7 mouse cellular contexts compared by ENCODE assay signal in the genomic region with DNA sequence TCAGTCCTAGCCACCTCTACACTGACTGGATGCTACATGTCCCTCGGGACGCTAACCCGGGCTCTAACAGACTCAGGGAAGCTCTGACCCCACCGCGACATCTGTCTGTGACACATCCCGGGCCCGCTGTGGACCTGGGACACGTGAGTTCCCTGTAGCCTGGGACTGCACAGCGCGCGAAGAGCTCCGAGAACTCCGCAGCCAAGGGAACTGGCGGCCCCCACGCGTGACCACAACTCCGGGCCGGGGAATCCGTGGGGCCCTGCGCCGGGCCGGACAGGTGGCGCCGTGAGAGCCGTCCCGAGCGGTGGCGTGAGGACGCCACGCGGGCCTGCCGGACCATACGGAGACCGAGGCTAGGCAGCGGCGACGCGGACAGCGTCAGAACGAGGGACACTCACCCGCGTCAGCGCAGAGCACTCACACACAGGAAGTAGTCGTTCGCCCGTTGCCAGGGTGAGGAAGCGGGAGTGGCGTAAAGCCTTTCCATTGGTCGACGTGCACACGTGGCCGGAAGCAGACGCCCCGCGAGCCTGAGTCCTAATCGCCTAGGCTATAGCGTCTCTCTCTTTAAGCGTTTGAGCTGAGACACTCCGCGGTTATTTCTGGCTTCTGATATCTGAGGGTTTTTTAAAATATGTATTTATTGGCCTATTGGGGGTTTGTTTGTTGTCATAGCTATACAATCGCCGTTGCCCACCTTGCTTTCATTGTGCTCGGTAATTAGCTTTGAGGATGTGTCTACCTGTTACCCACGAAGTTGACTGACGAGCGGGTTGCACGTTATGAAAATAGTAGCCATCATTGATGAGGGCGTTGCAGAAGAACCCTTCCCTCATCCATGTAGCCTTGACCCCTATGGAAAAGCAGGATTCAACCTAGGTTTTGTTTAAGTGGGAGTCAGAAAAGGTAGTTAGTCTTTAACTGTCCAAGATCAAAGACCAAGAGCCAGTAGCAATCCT. TPM values are rescaled to one million over a fixed set of nuclear protein-coding genes. Genes with fewer than 3 reads are reported as not detected.
DNase-seq lines count a peak whose midpoint lies in the region; ATAC-seq and TF ChIP-seq lines count a peak whose summit lies in the region.

A gene (minus strand): TSS at position 453 of the 962 bp plus-strand sequence.

- peak; percentile 95 for DNase-seq in adrenal gland, postnatal 10 days
- DNase-seq in embryonic facial prominence, embryonic 10.5 days (ENCODE audit: low spot score), result peak; percentile 95
- peak; percentile 60 for DNase-seq in gonadal fat pad, adult 2 months (ENCODE audit: low read depth)
- peak; percentile 94 for DNase-seq in left cerebral cortex, postnatal 4 days

- no peaks in the 10 kb centered on the region for H3K9me3 ChIP-seq in embryonic facial prominence, embryonic 10.5 days
- no peaks in the 10 kb centered on the region for H3K9me3 ChIP-seq in intestine, postnatal 0 days (ENCODE audit: control insufficient read depth)
- no peaks in the 10 kb centered on the region for H3K9me3 ChIP-seq in midbrain, embryonic 12.5 days

- intact Hi-C loops in left cerebral cortex, postnatal 4 days (cut with DNase I), result no loop called here

- no peak for TF ChIP-seq POLR2A in small intestine, adult 2 months (IDR thresholded peaks at IDR 0.05; ENCODE audit: low read depth, low read length)

- H3K27me3 ChIP-seq in embryonic facial prominence, embryonic 10.5 days (replicated peaks; ENCODE audit: low read depth, poor library complexity, severe bottlenecking), result no peaks in the 10 kb centered on the region
- no peaks in the 10 kb centered on the region for H3K27me3 ChIP-seq in intestine, postnatal 0 days (replicated peaks; ENCODE audit: control insufficient read depth, insufficient read depth, low read length)
- H3K27me3 ChIP-seq in midbrain, embryonic 12.5 days, result no peaks in the 10 kb centered on the region
- no peaks in the 10 kb centered on the region; the same call in 1 of the 2 replicates for H3K27me3 ChIP-seq in small intestine, adult 2 months (ENCODE audit: control insufficient read depth, insufficient read depth, low read length)

- H3K4me1 ChIP-seq in embryonic facial prominence, embryonic 10.5 days, result peaks cover 14% of the 10 kb centered on the region
- H3K4me1 ChIP-seq in intestine, postnatal 0 days (replicated peaks; ENCODE audit: control insufficient read depth, insufficient read depth, low read length), result 0 out of 2 replicates have a peak, but pooled peaks cover 4% of the 10 kb centered on the region
- peaks cover 7% of the 10 kb centered on the region; the same call in 1 of the 2 replicates for H3K4me1 ChIP-seq in midbrain, embryonic 12.5 days
- peaks cover 2% of the 10 kb centered on the region; the same call in 1 of the 2 replicates for H3K4me1 ChIP-seq in small intestine, adult 2 months (ENCODE audit: control insufficient read depth, insufficient read depth, insufficient read length, low read length)

- peak within 1 kb of the TSS; percentile 75 for H3K4me2 ChIP-seq in intestine, postnatal 0 days (replicated peaks; ENCODE audit: low read depth)
- H3K4me2 ChIP-seq in midbrain, embryonic 12.5 days (replicated peaks), result peak within 1 kb of the TSS; percentile 77

- H3K36me3 ChIP-seq in embryonic facial prominence, embryonic 10.5 days (replicated peaks), result peaks cover 4% of the 10 kb centered on the region; the same call in 1 of the 2 replicates
- H3K36me3 ChIP-seq in intestine, postnatal 0 days (ENCODE audit: control insufficient read depth, insufficient read depth), result no peaks in the 10 kb centered on the region
- no peaks in the 10 kb centered on the region for H3K36me3 ChIP-seq in midbrain, embryonic 12.5 days
- H3K36me3 ChIP-seq in small intestine, adult 2 months (ENCODE audit: control insufficient read depth, insufficient read depth, low read length), result no peaks in the 10 kb centered on the region

- ATAC-seq in intestine, postnatal 0 days, result peak; percentile 100
- peak; percentile 100 for ATAC-seq in midbrain, embryonic 12.5 days (ENCODE audit: low FRiP score, low read depth)

- under 1% methylated on average over 68 of the region's 68 CpGs for WGBS in embryonic facial prominence, embryonic 10.5 days
- under 1% methylated on average over 68 of the region's 68 CpGs for WGBS in intestine, postnatal 0 days
- WGBS in midbrain, embryonic 12.5 days, result under 1% methylated on average over 68 of the region's 68 CpGs
- WGBS in small intestine, adult 2 months, result under 1% methylated on average over 68 of the region's 68 CpGs

- peak within 1 kb of the TSS; percentile 78 for H3K4me3 ChIP-seq in embryonic facial prominence, embryonic 10.5 days
- H3K4me3 ChIP-seq in intestine, postnatal 0 days (ENCODE audit: low read depth, low read length), result peak within 1 kb of the TSS; percentile 68
- H3K4me3 ChIP-seq in midbrain, embryonic 12.5 days, result peak within 1 kb of the TSS; percentile 91
- peak within 1 kb of the TSS; percentile 77 for H3K4me3 ChIP-seq in small intestine, adult 2 months (ENCODE audit: low read depth, low read length)

- TF ChIP-seq CTCF in intestine, postnatal 0 days (IDR thresholded peaks at IDR 0.05; ENCODE audit: low read depth), result no peak
- TF ChIP-seq CTCF in small intestine, adult 2 months (IDR thresholded peaks at IDR 0.05; ENCODE audit: extremely low read depth, insufficient read length, insufficient replicate concordance, low read depth, low read length), result no peak

- peak within 1 kb of the TSS; percentile 94 for H3K27ac ChIP-seq in embryonic facial prominence, embryonic 10.5 days (replicated peaks)
- H3K27ac ChIP-seq in intestine, postnatal 0 days (ENCODE audit: low read depth, low read length), result peak within 1 kb of the TSS; percentile 81
- peak within 1 kb of the TSS; percentile 89 for H3K27ac ChIP-seq in midbrain, embryonic 12.5 days (replicated peaks)
- H3K27ac ChIP-seq in small intestine, adult 2 months (ENCODE audit: insufficient read depth, low read depth, low read length), result peak within 1 kb of the TSS; percentile 60

- H3K9ac ChIP-seq in intestine, postnatal 0 days (ENCODE audit: low read depth, low read length), result peak within 1 kb of the TSS; percentile 56
- peak within 1 kb of the TSS; percentile 88 for H3K9ac ChIP-seq in midbrain, embryonic 12.5 days (replicated peaks)

RNA-seq across cellular contexts. Expression of the gene that starts here (rescaled TPM):
- 10 to 100 TPM in 1 of 2 experiments, 1 to 10 TPM in 1; 9.5 to 11.1 TPM for total RNA-seq in adrenal gland, postnatal 10 days (2021)
- 18.5 and 20.7 TPM in 2 replicates for polyA plus RNA-seq in embryonic facial prominence, embryonic 10.5 days (2016; fragmentation: Nextera tagmentation; extraction: Ambion mirVana)
- polyA plus RNA-seq in gonadal fat pad, adult 2 months (2012; rRNA removed), result 4.0 and 5.6 TPM in 2 replicates
- 9.4 and 10.5 TPM in 2 replicates for polyA plus RNA-seq in intestine, postnatal 0 days (2015; fragmentation: Nextera tagmentation; extraction: Ambion mirVana)
- 10 to 100 TPM; 22.9 to 23.5 TPM for total RNA-seq in left cerebral cortex, postnatal 4 days (2021)
- 16.4 and 16.7 TPM in 2 replicates for polyA plus RNA-seq in midbrain, embryonic 12.5 days (2016; fragmentation: Nextera tagmentation; extraction: Ambion mirVana)
- polyA plus RNA-seq in small intestine, adult 2 months (2012; rRNA removed), result 0.72 TPM in 2 replicates

Comparison
In these comparisons a context has a peak if more than half of its experiments do, and no peak if none do; other contexts are left out.
1. Peak in every context shown above with its lines: DNase-seq, ATAC-seq, H3K4me3 ChIP-seq and H3K27ac ChIP-seq.